Mouse (Mus musculus): Measurements from ENCODE around the gene Slc29a1.
A peak's percentile ranks its signal among the peaks of the same experiment; 100 is the strongest.

Gene Slc29a1

DNA sequence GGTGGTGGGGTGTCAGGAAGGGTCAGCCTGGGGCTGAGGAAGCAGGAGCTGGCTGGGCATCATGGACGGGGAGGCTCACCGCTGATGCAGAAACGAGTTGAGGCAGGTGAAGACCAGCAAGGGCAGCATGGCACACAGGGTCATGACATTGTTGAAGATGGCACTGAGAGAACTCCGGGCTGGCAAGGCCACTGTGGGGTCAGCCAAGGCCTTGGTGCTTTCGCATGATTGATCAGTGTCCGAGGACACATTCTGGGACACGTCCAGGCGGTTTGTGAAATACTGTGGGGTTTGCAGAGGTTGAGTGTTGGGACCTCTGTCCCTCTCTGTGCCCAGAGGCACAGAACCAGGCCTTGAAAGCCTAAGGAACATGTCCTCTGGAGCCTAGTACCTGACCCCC, 9.6 kb downstream of the Slc29a1 start:
- DNase-seq (ENCODE audit: low spot score in 2 of 2) = no peak

- DNase-seq (ENCODE audit: low spot score in 2 of 2) = no peak
Observed at GRCm38 (mm10) chr17:45589236-45589635, 10.2 kb downstream of the Slc29a1 start.

- no peak for DNase-seq (ENCODE audit: low spot score in 2 of 2)
Observed at GRCm38 (mm10) chr17:45588370-45588769, 11.0 kb downstream of the Slc29a1 start.

DNA sequence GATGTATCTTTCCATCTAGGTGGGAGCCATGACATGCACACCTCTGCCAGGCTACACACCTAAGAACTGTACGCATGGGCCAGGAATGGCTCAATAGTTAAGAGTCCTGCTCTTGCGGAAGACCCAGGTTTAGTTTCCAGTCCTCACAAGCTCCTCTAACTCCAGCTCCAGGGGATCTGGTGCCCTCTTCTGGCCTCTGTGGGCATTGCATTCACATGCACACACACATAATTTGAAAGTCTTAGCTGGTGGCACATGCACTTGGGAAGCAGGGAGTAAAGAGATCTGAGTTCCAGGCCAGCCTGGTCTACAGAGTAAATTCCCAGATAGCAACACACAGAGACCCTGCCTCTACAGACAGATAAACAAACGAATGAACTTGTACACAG, 13.0 kb downstream of the Slc29a1 start:
- DNase-seq (ENCODE audit: low spot score in 2 of 2) = no peak

DNA sequence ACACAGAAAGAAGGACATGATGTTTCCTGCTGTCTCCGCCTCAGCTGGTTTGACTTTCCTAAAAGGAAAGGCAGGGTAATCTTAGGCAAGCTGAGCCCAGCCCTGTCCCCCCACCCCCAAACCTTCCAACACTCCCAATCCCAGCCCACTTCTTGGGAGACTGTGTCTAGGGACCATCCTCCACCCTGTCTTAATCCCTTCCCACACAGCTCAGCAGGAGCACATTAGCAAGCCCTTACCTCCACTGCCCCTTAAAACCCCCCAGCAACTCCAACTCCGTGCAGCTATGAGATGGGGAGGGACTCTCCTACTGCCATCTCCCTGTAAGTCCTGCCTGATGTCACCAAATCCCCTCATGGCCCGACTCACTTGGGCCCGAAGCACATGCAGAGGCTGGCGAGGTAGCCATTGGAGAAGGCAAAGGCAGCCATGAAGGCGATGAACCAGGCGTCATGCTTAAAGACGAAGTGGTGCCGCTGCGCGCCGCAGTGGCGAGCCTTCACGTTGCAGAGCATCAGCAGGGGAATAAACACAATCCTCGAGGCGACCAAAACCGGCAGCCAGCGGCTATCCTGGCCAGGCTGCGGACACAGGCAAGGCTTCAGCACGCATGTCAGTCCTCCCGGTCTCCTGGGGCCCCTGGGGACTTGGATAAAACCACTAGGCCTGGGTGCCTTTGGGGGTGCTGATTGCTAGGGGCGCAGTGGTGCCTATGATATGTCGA, 13.5 kb downstream of the Slc29a1 start:
- no peak for DNase-seq (ENCODE audit: low spot score in 2 of 2)

DNA sequence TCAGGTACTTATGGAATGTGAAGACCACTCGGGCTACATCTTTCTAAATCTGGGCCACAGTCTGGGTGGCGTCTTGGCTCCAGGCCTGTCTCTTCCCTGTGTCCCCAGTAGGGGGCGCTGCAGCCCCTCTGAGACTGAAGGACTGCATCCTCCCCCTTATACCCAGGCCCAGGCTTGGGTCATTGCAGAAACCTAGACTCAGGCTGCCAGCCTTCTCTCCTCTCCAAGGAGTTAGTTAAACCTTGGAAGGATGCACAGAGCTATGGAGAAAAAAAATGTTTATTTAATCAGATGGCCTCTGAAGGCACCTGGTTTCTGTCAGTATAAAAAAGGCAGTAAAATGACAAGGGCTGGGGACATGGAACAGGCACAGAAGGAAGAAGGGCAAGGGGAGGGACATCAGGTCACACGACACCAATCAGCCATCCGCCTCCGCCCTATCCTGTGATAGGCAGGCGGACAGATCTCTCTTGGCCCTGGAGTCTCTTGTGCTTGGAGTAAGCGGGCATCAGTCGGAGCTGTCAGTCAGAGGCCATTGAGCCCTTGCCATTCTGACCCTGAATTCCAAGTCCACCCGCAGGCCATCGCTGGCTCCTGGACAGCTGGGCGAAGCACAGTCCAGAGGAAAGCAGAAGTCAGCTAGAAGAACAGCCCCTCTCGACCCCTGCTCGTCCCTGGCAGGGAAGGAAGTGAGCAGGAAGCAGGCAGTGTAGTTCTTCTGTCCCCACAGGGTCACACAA, 14.3 kb downstream of the Slc29a1 start:
- DNase-seq (ENCODE audit: low spot score in 2 of 2) = peak; percentile 62 to 86

DNA sequence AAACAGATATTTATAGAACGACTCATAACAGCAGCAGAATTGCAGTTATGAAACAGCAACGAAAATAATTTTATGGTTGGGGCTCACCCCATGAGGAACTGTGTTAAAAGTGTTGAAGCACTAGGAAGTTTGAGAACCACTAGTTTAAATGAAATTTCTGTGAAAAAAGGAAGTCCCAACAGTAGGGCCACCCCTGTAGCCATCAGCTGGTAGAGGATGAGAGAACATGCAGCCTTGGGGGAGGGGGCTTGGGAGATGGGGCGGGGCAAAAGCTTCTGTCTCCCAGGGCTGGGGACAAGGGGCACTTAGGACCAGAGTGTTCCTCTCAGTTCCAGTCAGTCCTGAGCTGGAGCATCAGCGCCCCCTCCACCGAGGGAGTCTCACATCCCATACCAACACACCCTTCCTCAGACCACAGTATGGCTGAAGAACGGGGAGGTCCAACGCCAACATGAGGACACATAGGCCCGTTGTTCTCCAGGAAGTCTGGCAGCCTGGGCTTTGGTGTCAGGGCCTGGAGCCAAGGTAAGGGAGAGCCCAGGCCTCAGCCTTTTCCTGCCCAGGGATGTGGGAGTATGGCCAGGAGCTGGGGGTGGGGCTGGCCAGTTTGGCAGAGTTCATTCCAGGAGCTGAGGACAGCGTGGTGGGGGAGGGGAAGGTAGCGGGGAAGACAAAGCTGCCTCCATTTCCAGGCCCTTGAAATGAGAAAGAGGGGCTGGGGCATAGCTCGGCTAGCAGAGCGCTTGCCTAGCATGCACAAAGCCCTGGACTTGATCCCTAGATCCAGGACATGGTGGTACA, 15.1 kb downstream of the Slc29a1 start:
- no peak for DNase-seq (ENCODE audit: low spot score in 2 of 2)

DNA sequence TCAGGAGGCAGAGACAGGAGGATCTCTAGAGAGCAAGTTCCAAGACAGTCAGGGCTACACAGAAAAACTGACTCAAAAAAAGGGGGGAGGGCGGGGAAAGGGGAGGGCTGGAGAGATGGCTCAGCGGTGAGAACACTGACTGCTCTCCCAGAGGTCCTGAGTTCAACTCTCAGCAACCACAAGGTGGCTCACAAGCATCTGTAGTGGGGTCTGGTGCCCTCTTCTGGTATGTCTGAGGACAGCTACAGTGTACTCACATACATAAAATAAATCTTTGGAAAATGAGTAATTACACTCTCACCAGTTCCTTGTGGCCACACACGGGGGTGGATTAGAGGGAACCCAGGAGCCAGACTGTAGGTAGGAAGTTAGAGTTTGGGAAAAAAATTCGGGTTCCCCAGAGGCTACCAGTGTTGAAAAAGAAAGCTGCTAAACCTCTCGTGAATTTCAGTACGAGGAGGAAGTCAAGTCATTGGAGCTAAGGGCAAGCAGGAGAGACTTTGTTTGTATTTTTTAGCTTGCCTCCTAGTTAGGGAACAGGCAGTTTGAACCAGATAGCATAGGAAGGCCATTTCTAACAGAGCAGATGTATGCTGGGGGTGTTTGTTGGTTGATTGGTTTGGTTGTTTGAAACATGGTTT, 16.6 kb downstream of the Slc29a1 start:
- no peak for DNase-seq (ENCODE audit: low spot score in 2 of 2)

DNA sequence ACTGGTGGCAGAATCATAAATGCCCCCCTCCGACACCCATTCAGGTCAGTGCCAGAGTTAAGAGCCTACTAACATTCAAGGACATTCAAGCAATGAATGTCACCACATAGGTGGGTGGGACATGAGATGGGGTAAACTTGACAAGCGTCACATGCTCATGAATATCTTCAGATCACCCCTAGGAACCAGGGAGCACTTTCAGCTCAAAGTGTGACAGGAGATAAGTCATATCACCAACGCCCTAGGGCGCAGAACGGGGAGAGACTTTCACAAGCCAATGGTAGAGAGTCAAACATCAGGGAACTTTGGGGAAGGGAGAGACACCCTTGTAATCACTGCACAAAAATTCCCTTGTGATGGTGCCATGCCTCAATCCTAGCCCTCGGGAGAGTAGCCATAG, 17.2 kb downstream of the Slc29a1 start:
- no peak for DNase-seq (ENCODE audit: low spot score in 2 of 2)

DNA sequence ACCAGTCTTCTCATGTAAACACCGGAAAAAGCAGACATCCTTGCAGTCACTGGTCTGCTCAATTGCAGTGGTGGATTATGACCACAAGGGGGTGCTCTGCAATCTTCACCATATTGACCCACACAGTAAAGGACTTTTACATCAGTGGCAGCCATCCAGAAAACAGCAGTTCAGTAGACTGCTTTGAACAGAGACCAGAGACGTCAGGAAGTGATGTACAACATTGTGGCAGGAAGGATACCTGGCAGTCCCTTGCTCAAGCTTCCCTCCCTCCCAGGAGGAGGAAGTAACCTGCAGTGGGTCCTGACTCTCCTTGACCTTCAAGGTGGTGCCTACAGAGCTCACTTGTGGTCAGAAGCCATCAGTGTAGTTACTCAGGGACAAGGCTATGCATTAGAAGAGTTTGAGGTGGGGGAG, 17.8 kb downstream of the Slc29a1 start:
- DNase-seq (ENCODE audit: low spot score in 2 of 2) = peak; percentile 56 to 72

GRCm38 (mm10) chr17:45580958-45581477, 18.4 kb downstream of the Slc29a1 start:
- DNase-seq (ENCODE audit: low spot score in 2 of 2) = no peak

GRCm38 (mm10) chr17:45579554-45579953, 19.9 kb downstream of the Slc29a1 start:
- DNase-seq (ENCODE audit: low spot score in 2 of 2) = no peak

GRCm38 (mm10) chr17:45578843-45579242, 20.6 kb downstream of the Slc29a1 start:
- peak in 1 of 2 experiments; percentile 59 for DNase-seq (ENCODE audit: low spot score in 2 of 2)

DNA sequence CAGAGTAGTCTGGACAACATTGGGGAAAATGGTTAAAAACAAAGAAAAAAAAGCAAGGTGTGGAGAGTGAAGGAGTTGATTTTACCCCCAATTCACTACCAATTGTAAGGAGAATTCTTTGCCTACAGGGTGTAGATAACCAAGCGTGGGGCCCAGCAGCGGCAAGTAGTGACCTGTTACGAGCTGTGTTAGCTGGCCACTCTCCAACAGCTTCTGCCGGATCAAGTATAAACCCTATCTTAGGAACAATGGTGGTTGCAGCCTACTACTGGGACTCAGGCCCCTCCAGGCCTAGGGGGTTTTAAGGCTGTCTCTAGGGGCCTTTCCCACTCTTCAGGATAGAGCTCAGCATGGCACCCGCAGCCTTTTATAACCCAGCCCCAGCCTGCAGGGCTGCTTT, 21.2 kb downstream of the Slc29a1 start:
- DNase-seq (ENCODE audit: low spot score in 2 of 2) = no peak

DNA sequence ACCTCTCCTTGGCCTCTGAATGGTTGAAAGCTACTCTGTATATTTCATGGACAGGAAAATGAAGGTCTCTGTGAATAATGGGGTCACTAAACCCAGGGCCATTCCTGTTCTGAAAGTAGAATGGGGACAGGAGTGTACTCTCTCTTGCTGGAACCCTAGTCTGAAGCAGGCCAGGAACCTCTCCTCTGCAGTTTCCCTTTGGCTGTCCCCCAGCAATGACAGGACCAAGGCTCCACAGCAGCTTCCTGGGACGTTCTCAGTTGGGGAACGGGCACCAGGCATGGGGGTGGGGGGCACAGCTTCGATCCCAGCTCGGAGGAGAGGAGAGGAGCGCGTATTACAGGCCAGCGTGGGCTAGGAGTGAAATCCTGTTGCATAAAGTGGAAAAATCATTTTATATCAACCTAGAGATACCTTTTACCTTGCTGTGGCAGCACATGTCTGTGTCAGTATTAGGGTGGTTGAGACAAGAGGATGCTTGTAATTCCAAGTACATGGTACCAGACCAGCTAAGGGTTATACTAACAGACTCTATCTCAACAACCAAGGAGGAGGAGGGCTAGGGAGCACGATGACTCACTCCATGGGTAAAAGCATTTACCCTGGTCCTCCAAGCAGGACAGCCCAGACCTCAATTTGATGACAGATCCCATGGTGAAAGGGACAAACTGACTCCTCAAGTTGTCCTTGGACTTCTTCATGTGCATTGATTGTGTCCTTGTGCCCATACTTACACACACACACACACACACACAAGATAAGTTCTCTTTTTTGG, 24.1 kb downstream of the Slc29a1 start:
- no peak for DNase-seq (ENCODE audit: low spot score in 2 of 2)

- peak; percentile 62 to 76 for DNase-seq (ENCODE audit: low spot score in 2 of 2)
Observed at GRCm38 (mm10) chr17:45574129-45574761, 25.2 kb downstream of the Slc29a1 start.

DNA sequence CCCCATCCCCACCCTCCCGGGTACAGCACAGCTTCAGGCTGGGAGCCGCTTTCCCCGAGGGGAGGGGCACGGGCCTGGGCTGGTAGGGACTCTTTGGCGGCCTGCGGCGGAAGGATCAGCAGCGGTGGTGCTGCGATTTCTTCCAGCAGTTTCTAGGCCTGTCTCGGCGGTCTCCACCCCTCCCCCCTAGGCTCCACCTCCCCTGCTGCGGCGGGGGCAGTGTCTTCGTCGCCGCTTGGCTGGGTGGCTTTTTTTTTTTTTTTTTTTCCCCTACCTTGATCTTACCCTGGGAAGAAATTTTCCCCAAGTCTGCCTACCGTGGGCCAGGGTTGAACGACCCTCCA, 25.7 kb downstream of the Slc29a1 start:
- DNase-seq (ENCODE audit: low spot score in 2 of 2) = peak; percentile 98

DNA sequence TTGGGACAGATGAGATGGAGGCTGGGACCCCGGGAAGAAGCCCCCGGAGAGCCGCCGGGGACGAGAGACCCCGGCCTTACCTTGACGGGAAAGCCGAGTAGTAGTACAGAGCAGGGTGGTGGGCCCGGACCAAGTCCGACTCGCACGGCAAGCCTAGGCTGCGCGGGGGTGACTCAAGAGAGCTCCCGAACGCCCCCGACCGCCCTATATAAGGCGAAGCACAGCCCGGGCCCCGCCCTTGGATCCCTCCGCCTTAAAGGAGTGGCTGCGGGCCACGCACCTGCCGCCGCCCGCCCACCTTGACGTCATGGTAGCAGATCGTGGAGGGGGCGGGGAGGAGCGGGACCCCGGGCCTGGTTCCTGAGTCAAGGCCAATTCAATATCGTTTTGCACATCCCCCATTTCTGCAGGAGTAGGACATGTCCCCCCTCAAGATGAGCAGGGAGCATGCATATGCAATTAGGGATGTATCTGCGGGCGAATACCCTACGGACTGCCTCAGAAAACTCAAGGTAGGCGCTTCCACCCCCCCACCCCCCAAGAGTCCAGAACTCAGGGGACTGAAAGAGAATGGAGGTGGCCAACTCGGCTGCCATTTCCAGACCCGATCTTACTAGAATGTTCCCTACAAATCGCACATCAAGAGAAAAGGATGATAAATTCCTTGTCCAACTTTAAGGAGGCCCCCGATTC, 26.2 kb downstream of the Slc29a1 start, which contains the start of gene Hsp90ab1:
TSS of gene Hsp90ab1 (minus strand) at position 185 of the 693 bp plus-strand sequence.
- DNase-seq (ENCODE audit: low spot score in 2 of 2) = peak; percentile 100

- peak; percentile 68 to 71 for DNase-seq (ENCODE audit: low spot score in 2 of 2)
Observed at GRCm38 (mm10) chr17:45572103-45573086, 27.0 kb downstream of the Slc29a1 start.
